Mouse (Mus musculus) heart, postnatal 0 days (tissue): ENCODE measurements around the gene Mrap2.

Experiments used
- CTCF ChIP-seq: IDR thresholded peaks from 2 replicates; pipeline ENCODE4 v1.5.1; 2016; ENCODE audit warnings: antibody characterized with exemption, control low read depth, low read depth
- EP300 ChIP-seq: IDR thresholded peaks from 2 replicates; pipeline ENCODE4 v1.6.1; 2016; ENCODE audit warnings: antibody characterized with exemption, low read depth

GRCm38 (mm10) chr9:87169144-87169543, 25.0 kb downstream of the Mrap2 start:
- TF ChIP-seq CTCF (no peak), EP300 (no peak)
